Mouse (Mus musculus) ovary, postnatal 14 days (tissue): ENCODE data around the gene Fmn2.

ENCODE experiments used
- DNase-seq: peaks from one replicate; pipeline ENCODE4 v3.0.0; 2022; ENCODE audit warnings: low spot score

Fmn2 gene

GRCm38 (mm10) chr1:174659459-174660223, 158.0 kb downstream of the Fmn2 start:
- DNase-seq: no peak

GRCm38 (mm10) chr1:174665116-174665515, 163.5 kb downstream of the Fmn2 start:
- DNase-seq: no peak

- DNase-seq: no peak
Measured at GRCm38 (mm10) chr1:174669132-174669531, 167.5 kb downstream of the Fmn2 start.

GRCm38 (mm10) chr1:174670846-174671245, 169.2 kb downstream of the Fmn2 start:
- no peak for DNase-seq

GRCm38 (mm10) chr1:174674586-174674985, 173.0 kb downstream of the Fmn2 start:
- no peak for DNase-seq

- no peak for DNase-seq
Measured at GRCm38 (mm10) chr1:174675316-174675715, 173.7 kb downstream of the Fmn2 start.

- no peak for DNase-seq
Measured at GRCm38 (mm10) chr1:174676187-174676586, 174.6 kb downstream of the Fmn2 start.

GRCm38 (mm10) chr1:174677211-174677610, 175.6 kb downstream of the Fmn2 start:
- DNase-seq: no peak

- no peak for DNase-seq
Measured at GRCm38 (mm10) chr1:174689301-174689700, 187.7 kb downstream of the Fmn2 start.

GRCm38 (mm10) chr1:174700871-174701270, 199.2 kb downstream of the Fmn2 start:
- no peak for DNase-seq

- no peak for DNase-seq
Measured at GRCm38 (mm10) chr1:174701835-174702234, 200.2 kb downstream of the Fmn2 start.

- DNase-seq: no peak
Measured at GRCm38 (mm10) chr1:174703909-174704308, 202.3 kb downstream of the Fmn2 start.

GRCm38 (mm10) chr1:174719729-174720458, 218.3 kb downstream of the Fmn2 start:
- no peak for DNase-seq

- DNase-seq: no peak
Measured at GRCm38 (mm10) chr1:174728771-174729170, 227.1 kb downstream of the Fmn2 start.

GRCm38 (mm10) chr1:174732715-174733114, 231.1 kb downstream of the Fmn2 start:
- no peak for DNase-seq

- DNase-seq: no peak
Measured at GRCm38 (mm10) chr1:174738958-174739357, 237.3 kb downstream of the Fmn2 start.

GRCm38 (mm10) chr1:174742667-174743066, 241.0 kb downstream of the Fmn2 start:
- DNase-seq: no peak

GRCm38 (mm10) chr1:174748520-174748919, 246.9 kb downstream of the Fmn2 start:
- DNase-seq: no peak

GRCm38 (mm10) chr1:174750893-174751461, 249.4 kb downstream of the Fmn2 start:
- no peak for DNase-seq

GRCm38 (mm10) chr1:174759354-174759753, 257.7 kb downstream of the Fmn2 start:
- no peak for DNase-seq

GRCm38 (mm10) chr1:174765757-174766156, 264.1 kb downstream of the Fmn2 start:
- no peak for DNase-seq

- no peak for DNase-seq
Measured at GRCm38 (mm10) chr1:174766852-174767251, 265.2 kb downstream of the Fmn2 start.

- no peak for DNase-seq
Measured at GRCm38 (mm10) chr1:174771871-174772281, 270.3 kb downstream of the Fmn2 start.
